Mouse (Mus musculus) small intestine, adult 2 months (tissue): ENCODE measurements around the gene Chrna5.

Experiments
- CTCF ChIP-seq: fragments of 200-500 bp; IDR thresholded peaks from 2 replicates; pipeline ENCODE4 v1.5.1; 2012; ENCODE audit warnings: low read depth, mild to moderate bottlenecking, control low read depth, inconsistent platforms, low read length, moderate library complexity, mixed read lengths; ENCODE audit not compliant: insufficient replicate concordance, insufficient read length; ENCODE audit errors: extremely low read depth
- POLR2A ChIP-seq: fragments of 200-500 bp; IDR thresholded peaks from 2 replicates; pipeline ENCODE4 v1.6.1; 2012; ENCODE audit warnings: low read depth, mild to moderate bottlenecking, control low read depth, inconsistent platforms, low read length, moderate library complexity

DNA sequence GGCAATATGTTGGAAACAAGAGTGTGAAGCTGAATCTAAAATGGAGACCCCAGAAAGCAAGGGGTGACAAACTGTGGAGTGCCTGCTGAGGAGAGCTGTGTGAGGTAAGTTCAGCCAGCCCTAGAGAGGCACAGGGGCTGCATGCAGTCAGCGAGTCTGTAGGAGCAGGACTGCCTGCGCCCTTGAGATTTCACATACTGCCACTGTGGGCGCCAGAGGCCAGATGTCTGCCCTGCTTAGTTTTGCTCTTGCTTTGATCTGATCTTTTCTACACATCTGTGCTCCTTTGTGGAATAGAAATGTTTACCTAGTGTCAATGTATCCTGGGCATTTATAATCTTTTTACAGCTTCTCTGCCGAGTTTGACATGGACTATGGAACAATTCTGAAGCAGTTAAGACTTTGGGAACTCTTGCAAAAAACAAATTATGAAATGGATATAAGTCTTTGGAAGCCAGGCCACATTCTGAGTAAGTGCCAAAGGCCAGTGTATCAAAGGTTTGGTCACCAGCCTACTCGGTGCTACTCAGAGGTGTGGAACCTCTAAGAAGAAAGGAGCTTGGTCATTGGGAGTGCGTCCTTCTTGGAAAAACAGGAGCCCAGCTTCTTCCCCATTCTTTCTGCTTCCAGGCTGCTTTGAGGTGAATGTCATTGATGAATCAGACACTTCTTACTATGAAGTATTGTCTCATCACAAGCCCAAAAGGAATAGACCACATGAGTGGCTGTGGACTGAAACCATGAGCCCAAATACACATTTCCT, 30.1 kb downstream of the Chrna5 start:
- TF ChIP-seq CTCF (no peak), POLR2A (no peak)
